Mouse (Mus musculus) forebrain, embryonic 14.5 days (tissue): ENCODE data around the gene Tmprss11g. TPM values are rescaled to one million over a fixed set of nuclear protein-coding genes. Genes with fewer than 3 reads are reported as not detected.

Experiments
- ATAC-seq: fragments of 200-750 bp; cut with Nextera tagmentation; 2 replicates; pipeline ENCODE4 v1.8.0; 2017; ENCODE audit warnings: mild to moderate bottlenecking, moderate library complexity
- DNase-seq: peaks from one replicate; pipeline ENCODE4 v3.0.0-alpha.2; 2015; ENCODE audit warnings: low spot score
- H3K27ac ChIP-seq: fragments of 300-500 bp; sonication (generic); 2 replicates; pipeline ENCODE4 v1.5.1; 2014; ENCODE audit warnings: low read depth, mild to moderate bottlenecking, control low read depth, low read length, moderate library complexity
- H3K27me3 ChIP-seq: fragments of 300-500 bp; sonication (generic); replicated peaks from 2 replicates; pipeline ENCODE4 v1.6.1; 2014; ENCODE audit warnings: low read length, control low read depth, mixed read lengths; ENCODE audit not compliant: control insufficient read depth, insufficient read depth
- H3K36me3 ChIP-seq: fragments of 300-500 bp; sonication (generic); 2 replicates; pipeline ENCODE4 v1.6.1; 2014; ENCODE audit warnings: low read length, control low read depth; ENCODE audit not compliant: control insufficient read depth, insufficient read depth
- H3K4me1 ChIP-seq: fragments of 300-500 bp; sonication (generic); 2 replicates; pipeline ENCODE4 v1.6.1; 2014; ENCODE audit warnings: antibody characterized with exemption, low read length, control low read depth; ENCODE audit not compliant: control insufficient read depth, insufficient read depth
- H3K4me2 ChIP-seq: fragments of 300-500 bp; sonication (generic); 2 replicates; pipeline ENCODE4 v1.6.1; 2014; ENCODE audit warnings: mild to moderate bottlenecking, control low read depth, low read length
- H3K4me3 ChIP-seq: fragments of 300-500 bp; sonication (generic); 2 replicates; pipeline ENCODE4 v1.5.1; 2014; ENCODE audit warnings: low read depth, low read length, control low read depth
- H3K9ac ChIP-seq: fragments of 300-500 bp; sonication (generic); 2 replicates; pipeline ENCODE4 v1.6.1; 2014; ENCODE audit warnings: mild to moderate bottlenecking, low read length, control low read depth, moderate library complexity
- H3K9me3 ChIP-seq: fragments of 300-500 bp; sonication (generic); replicated peaks from 2 replicates; pipeline ENCODE4 v1.6.1; 2016; ENCODE audit warnings: low read length, control low read depth, mixed read lengths; ENCODE audit not compliant: control insufficient read depth
- WGBS: fragments of 180-500 bp; shearing (Covaris S2); extraction: QIAGEN DNeasy Blood & Tissue Kit; methylation state at CpG from one replicate; pipeline ENCODE4 v1.1.7; 2014; 5-methylcytosine and 5-hydroxymethylcytosine counted together
- polyA plus RNA-seq: library from polyadenylated mRNA; unstranded; fragments of >200 nt; fragmentation: Nextera tagmentation; extraction: Ambion mirVana; gene quantifications from 2 replicates; pipeline ENCODE4 v1.2.1, GENCODE M21; 2014

Tmprss11g gene
- not detected in 2 replicates for polyA plus RNA-seq

GRCm38 (mm10) chr5:86518500-86518899, at the start of gene Tmprss11g:
Tmprss11g (minus strand) TSS chr5:86518600.
- Histone ChIP-seq H3K4me1 (no peaks in the 10 kb centered on the region), H3K4me3 (no peak within 1 kb of the TSS), H3K9me3 (no peaks in the 10 kb centered on the region), H3K27ac (no peak within 1 kb of the TSS), H3K27me3 (no peaks in the 10 kb centered on the region), H3K9ac (no peak within 1 kb of the TSS), H3K36me3 (no peaks in the 10 kb centered on the region), H3K4me2 (no peak within 1 kb of the TSS)
- DNase-seq, result no peak
- 84% methylated on average over 9 of the region's 9 CpGs for WGBS
- ATAC-seq, result no peak

- H3K9me3 ChIP-seq, result no peaks in the 10 kb centered on the region
- 97% methylated on average over 2 of the region's 2 CpGs for WGBS
- no peaks in the 10 kb centered on the region for H3K27me3 ChIP-seq
- no peaks in the 10 kb centered on the region for H3K36me3 ChIP-seq
- no peak for DNase-seq
- no peak for ATAC-seq
- H3K4me2 ChIP-seq, result no peak overlapping the region
- H3K9ac ChIP-seq, result no peak overlapping the region
- no peaks in the 10 kb centered on the region for H3K4me1 ChIP-seq
- no peak overlapping the region for H3K4me3 ChIP-seq
- H3K27ac ChIP-seq, result no peak overlapping the region
These were observed 28.3 kb upstream of the Tmprss11g start for GRCm38 (mm10) chr5:86546693-86547092.

GRCm38 (mm10) chr5:86540601-86541000, 22.2 kb upstream of the Tmprss11g start:
- Histone ChIP-seq H3K9ac (no peak overlapping the region), H3K9me3 (no peaks in the 10 kb centered on the region), H3K4me1 (no peaks in the 10 kb centered on the region), H3K4me3 (no peak overlapping the region), H3K4me2 (no peak overlapping the region), H3K36me3 (no peaks in the 10 kb centered on the region), H3K27me3 (no peaks in the 10 kb centered on the region), H3K27ac (no peak overlapping the region)
- WGBS, result 87% methylated on average over 3 of the region's 3 CpGs
- DNase-seq (no peak), ATAC-seq (no peak)

- WGBS, result 47% methylated on average over 2 of the region's 2 CpGs
- ATAC-seq (no peak), DNase-seq (no peak)
- Histone ChIP-seq H3K36me3 (no peaks in the 10 kb centered on the region), H3K4me2 (no peak overlapping the region), H3K9me3 (no peaks in the 10 kb centered on the region), H3K4me1 (no peaks in the 10 kb centered on the region), H3K4me3 (no peak overlapping the region), H3K27ac (no peak overlapping the region), H3K27me3 (no peaks in the 10 kb centered on the region), H3K9ac (no peak overlapping the region)
These were observed 10.3 kb upstream of the Tmprss11g start for GRCm38 (mm10) chr5:86528725-86529124.

DNA sequence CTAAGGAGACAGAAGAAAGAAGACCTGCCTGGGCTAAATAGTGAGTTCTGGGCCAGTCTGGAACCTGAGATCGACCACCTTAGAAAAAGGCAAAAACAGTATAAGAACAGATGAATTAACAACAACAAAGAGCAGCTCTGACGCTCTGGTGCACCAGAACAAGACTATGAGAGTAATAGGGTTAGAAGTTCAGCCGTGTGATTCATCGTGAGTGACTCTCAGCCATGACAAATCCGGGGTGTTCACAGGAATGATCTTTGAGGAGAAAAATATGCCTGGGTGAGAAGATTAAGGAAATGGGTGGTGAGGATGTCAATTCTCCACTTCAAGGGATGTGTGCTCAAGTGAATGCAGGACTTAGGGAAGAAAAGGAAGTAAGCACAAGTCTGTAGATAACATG, 6.9 kb downstream of the Tmprss11g start:
- Histone ChIP-seq H3K4me3 (no peak overlapping the region), H3K27ac (no peak overlapping the region), H3K9ac (no peak overlapping the region), H3K4me2 (no peak overlapping the region), H3K27me3 (no peaks in the 10 kb centered on the region), H3K36me3 (no peaks in the 10 kb centered on the region), H3K9me3 (no peaks in the 10 kb centered on the region), H3K4me1 (no peaks in the 10 kb centered on the region)
- no peak for ATAC-seq
- DNase-seq, result no peak
- WGBS, result 30% methylated on average over 5 of the region's 5 CpGs

DNA sequence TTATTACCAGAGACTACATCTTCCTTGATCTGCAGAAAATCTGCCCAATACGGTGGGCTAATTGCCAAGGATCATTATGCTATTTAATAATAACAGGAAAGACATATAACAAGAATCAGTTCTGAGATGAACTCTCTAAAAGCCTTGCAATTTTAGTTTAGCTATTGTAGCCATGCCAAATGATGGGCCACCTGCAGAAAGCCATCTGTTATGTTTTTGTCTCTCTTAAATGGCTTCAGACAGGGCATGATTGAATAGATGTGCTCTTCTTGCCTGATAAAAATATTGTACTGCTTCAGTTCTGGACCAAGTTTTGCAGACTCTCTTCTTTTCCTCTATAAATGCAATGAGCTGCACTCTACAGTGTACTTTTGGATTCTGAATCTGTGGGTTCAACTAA, 24.9 kb downstream of the Tmprss11g start:
- H3K4me2 ChIP-seq, result no peak overlapping the region
- no peak for ATAC-seq
- no peak overlapping the region for H3K27ac ChIP-seq
- 63% methylated on average over 1 of the region's 1 CpGs for WGBS
- H3K27me3 ChIP-seq, result no peaks in the 10 kb centered on the region
- DNase-seq, result no peak
- no peaks in the 10 kb centered on the region for H3K4me1 ChIP-seq
- no peaks in the 10 kb centered on the region for H3K36me3 ChIP-seq
- H3K9ac ChIP-seq, result no peak overlapping the region
- H3K4me3 ChIP-seq, result no peak overlapping the region
- H3K9me3 ChIP-seq, result no peaks in the 10 kb centered on the region

DNA sequence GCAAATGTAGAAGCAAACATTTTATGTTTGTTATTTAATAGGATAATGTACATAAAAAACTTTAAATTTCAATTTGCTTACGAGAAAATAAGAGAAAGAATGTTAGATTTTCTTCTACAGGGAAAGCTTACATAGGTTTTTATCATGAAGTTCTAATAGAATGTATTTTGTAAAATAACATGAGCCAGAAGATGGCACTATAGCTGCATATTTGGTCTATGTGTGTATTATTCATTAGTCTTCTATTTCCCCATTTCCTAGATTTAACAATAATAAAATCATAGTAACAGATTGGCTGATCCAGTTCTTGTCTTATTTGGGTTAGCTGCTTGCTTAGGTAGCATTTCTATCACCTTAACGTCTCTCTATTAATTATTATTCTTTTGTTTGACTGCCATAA, 35.8 kb downstream of the Tmprss11g start:
- no peak overlapping the region for H3K4me3 ChIP-seq
- H3K9me3 ChIP-seq, result no peaks in the 10 kb centered on the region
- H3K27ac ChIP-seq, result no peak overlapping the region
- no peaks in the 10 kb centered on the region for H3K4me1 ChIP-seq
- H3K9ac ChIP-seq, result no peak overlapping the region
- H3K27me3 ChIP-seq, result no peaks in the 10 kb centered on the region
- ATAC-seq (no peak), DNase-seq (peak; percentile 46)
- no peak overlapping the region for H3K4me2 ChIP-seq
- WGBS, result 76% methylated on average over 2 of the region's 2 CpGs
- no peaks in the 10 kb centered on the region for H3K36me3 ChIP-seq

DNA sequence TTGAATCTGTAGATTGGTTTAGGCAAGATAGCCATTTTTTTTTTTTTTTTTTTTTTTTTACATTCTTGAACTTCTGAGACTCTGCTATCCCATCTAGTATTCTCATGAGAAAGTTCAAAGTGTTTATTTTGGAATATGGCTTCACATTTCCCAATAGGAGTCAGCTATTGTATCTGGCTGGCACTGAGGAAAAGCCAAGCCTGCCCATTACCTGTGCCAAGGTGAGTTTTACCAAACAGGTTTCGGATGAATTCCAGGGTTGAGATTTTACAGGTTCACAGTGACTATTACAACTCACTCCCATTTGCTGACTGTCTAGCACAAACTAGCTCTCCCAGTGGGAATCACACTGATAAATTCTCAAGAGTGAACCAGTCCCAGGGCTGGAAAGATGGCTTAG, 36.4 kb downstream of the Tmprss11g start:
- DNase-seq (no peak), ATAC-seq (no peak)
- Histone ChIP-seq H3K9ac (no peak overlapping the region), H3K9me3 (no peaks in the 10 kb centered on the region), H3K4me2 (no peak overlapping the region), H3K27me3 (no peaks in the 10 kb centered on the region), H3K4me1 (no peaks in the 10 kb centered on the region), H3K27ac (no peak overlapping the region), H3K4me3 (no peak overlapping the region), H3K36me3 (no peaks in the 10 kb centered on the region)
- WGBS, result 97% methylated on average over 1 of the region's 1 CpGs

DNA sequence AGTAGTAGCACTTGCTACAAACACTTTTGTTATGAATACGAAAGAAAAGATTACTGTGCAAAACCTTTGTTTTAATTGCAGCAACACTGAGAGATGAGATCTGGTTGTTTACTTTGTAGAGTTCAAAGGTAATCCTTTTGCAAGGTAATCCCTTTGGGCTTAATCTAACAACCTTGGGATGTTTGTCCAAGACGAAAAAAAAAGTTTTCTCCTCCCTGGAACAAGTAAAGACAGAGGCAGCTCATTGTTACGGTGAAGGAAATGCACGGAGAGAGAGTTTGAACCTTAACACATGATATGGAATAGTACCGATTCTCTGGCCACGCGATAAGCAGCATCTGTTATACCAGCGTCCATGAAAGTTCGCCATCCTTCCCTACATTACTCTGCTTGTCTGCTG, 44.5 kb downstream of the Tmprss11g start:
- DNase-seq (no peak), ATAC-seq (no peak)
- H3K36me3 ChIP-seq, result no peaks in the 10 kb centered on the region
- no peak overlapping the region for H3K4me2 ChIP-seq
- WGBS, result 89% methylated on average over 9 of the region's 9 CpGs
- H3K27ac ChIP-seq, result no peak overlapping the region
- no peaks in the 10 kb centered on the region for H3K27me3 ChIP-seq
- no peak overlapping the region for H3K4me3 ChIP-seq
- H3K4me1 ChIP-seq, result no peaks in the 10 kb centered on the region
- no peaks in the 10 kb centered on the region for H3K9me3 ChIP-seq
- no peak overlapping the region for H3K9ac ChIP-seq
